Mouse (Mus musculus) cerebellum, adult (tissue): ENCODE measurements around the gene Capn5.

Experiments used
- ATAC-seq: cut with Nextera tagmentation; 2 replicates; pipeline ENCODE4 v1.9.2; 2017; ENCODE audit warnings: mild to moderate bottlenecking, moderate library complexity, mixed read lengths; ENCODE audit not compliant: insufficient number of reproducible peaks, low FRiP score, low TSS enrichment

The Capn5 gene

GRCm38 (mm10) chr7:98150525-98150924 lies 27.5 kb downstream of the Capn5 start:
- no peak for ATAC-seq

DNA sequence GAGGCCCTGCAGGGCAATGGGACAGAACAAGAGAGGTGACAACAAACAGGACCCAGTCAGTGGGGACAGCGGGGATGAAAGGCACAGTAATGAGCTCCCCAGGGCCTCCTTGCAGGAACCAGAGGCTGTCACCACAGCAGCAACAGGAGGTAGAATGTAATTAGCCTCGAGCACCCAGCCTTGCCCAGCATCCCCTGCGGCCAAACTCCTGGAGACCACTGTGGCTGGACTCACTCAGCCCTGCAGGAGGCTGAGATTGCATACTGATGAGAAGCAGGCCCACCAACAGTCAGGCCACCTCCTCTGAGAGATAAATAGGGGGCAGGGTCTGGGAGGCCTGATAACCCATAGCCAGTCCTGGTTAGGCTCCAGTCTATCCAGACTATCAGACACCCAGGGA lies 28.3 kb downstream of the Capn5 start:
- ATAC-seq: no peak

GRCm38 (mm10) chr7:98148721-98149407 lies 29.2 kb downstream of the Capn5 start:
- no peak for ATAC-seq

DNA sequence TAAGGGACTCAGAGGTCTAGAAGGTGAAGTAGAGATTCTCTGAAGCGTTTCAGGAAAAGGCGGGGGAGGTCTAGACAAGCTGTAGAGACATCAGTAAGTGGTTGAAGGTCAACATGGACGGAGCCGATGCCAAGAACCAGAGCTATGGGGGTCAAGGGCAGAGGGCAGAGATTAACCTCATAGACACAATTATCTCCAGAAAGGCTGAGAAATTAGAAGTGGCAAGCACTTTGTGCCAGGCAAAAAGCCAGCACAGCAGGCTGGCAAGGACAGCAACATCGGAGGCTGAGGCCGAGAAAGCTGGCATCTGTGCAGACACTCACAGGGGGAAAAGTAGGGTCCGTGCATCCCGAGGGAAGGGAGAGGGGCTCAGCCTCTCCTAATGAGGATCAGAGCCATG lies 30.3 kb downstream of the Capn5 start:
- ATAC-seq: no peak

GRCm38 (mm10) chr7:98146447-98146845 lies 31.6 kb downstream of the Capn5 start:
- ATAC-seq: no peak

DNA sequence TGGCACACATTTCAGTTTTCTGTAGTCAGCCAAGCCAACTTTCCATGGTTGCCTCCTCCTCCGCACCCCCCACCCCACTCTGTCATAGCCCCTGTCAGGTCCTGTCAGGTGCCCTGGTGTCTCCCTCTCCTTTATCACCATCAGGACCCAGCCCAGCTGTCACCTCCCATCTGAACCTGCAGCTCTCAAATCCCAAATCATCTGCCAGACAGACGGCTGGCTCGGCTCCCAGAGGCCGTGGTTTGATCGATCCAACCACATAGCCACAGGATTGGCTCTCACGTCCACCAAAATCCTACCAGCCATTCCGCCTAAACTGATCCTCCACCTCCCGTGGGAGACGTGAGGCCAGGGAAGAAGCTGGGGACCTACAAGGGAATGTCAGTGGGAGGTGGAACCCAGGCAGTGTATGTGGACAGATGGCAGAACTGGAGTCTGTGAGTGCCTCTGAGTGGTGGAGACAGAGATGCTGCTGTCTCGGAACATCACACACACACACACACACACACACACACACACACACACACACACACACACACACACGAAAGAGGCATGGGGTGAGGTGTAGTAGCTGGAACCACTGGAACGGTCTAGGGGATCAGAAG lies 32.1 kb downstream of the Capn5 start:
- ATAC-seq: no peak

DNA sequence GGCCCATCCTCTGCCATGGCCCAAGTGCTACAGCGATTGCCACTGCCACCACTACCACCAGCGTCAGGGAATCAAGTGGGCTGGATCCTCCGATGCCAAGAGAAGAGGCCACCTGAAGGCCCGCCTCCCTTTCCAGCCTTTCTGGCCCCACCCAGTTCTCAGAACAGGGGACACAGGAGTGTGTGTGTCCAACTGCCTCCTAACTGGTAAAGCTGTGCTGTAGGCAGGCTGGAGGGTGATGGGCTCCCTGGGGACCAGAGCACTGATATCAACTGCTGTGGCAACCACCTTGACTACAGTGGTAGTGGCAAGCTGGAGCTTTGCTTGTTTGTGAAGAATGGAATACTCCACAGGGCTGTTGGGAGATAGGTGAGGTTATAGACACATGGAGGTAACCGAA lies 32.7 kb downstream of the Capn5 start, which contains the start of gene Omp:
Gene Omp (minus strand): TSS at position 101 of the 400 bp plus-strand sequence.
- no peak for ATAC-seq

- ATAC-seq: no peak
Measured at GRCm38 (mm10) chr7:98142648-98143047, 35.4 kb downstream of the Capn5 start.

DNA sequence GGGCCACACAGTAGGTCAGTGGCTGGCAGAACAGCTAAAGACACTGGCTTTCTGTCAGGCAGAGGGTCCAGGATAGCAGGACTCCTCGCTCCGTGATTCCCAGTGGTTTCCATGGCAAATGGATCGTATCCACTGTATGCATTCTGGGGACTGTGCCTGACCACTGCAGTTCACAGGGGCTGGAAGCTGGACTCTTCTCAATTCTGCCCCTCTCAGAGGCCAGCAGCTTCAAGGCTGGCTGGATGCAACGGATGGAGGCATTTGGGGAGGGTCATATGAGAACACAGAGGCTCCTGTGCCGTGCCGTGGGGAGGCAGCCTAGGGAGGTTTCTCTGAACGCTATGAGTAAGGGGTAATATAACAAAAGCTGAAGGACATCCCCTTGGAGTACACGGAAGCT lies 35.8 kb downstream of the Capn5 start:
- no peak for ATAC-seq

GRCm38 (mm10) chr7:98141206-98141605 lies 36.9 kb downstream of the Capn5 start:
- ATAC-seq: no peak

DNA sequence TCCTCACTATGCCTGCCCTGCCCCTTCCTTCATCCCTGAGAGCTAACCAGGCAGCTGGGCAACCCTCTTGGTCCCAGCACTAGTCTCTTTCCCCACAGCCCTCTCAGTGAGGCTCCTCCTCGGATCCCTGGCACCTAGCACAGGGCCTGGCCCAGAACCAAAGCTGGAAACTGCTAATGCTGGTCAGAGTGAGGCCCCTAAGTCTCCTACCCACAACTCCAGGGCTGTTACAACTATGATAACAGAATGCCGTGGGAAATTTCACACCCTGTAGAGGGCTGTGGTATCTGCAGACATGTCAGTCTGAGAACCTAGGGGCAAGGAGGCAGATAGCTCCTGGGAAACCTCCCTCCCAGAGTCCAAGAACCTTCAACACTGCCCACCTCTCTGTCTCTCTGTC lies 37.5 kb downstream of the Capn5 start:
- no peak for ATAC-seq

DNA sequence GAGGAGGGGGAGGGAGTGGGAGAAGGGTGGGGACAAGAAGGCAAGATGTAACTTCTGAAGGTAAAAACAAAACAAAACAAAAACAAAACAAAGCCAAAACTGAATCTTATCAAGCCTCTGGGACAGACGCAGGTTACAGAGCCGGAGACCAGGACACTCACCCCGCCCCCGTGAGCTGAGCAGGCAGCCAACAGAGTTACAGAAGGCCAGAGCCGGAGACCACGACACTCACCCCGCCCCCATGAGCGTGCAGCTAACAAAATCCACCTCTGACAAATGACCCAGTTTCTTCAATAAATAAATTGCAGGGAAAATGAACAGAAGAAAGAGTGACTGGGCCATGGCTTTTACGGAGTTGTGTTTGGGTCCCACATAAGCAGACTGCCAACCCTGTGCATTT lies 38.9 kb downstream of the Capn5 start:
- no peak for ATAC-seq

- ATAC-seq: no peak
Measured at GRCm38 (mm10) chr7:98137995-98138394, 40.1 kb downstream of the Capn5 start.

GRCm38 (mm10) chr7:98137583-98137982 lies 40.5 kb downstream of the Capn5 start:
- ATAC-seq: no peak

DNA sequence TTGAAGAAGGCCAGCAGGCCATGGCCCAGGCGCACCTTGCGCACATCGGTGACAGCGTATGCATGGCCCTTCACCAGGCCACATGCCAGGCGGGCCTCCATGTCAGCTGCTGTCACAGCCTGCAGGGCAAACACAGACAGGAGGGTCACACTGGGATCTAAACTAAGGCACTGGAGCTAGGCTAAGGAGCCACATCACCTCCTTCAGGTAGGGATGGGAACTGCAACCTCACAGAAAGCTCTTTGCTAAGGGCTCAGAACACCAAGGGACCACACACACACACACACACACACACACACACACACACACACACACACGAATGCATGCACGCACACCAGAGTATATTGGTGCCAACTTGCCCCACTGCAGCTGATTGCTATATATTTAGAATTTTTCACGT lies 46.3 kb downstream of the Capn5 start:
- no peak for ATAC-seq

- ATAC-seq: no peak
Measured at GRCm38 (mm10) chr7:98125473-98125872, 52.6 kb downstream of the Capn5 start.

DNA sequence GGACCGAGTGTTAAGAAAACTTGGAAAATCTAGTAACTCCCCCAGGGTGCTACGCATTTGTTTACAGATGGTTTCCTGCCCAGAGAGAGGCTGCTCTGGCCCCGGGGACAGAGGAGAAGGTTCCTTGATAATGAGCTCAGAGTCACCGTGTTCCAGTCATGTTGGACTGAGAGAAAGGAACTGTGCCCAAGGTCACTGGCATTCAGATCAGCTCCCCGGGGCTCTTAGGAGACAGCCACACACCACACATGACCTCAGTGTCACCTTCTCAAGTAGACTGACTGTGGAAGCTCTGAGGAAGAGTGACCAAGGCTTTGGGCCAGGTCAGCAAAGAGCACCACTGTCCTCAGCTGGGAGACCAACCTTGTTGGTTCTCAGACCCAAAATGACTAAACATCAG lies 53.4 kb downstream of the Capn5 start:
- no peak for ATAC-seq

DNA sequence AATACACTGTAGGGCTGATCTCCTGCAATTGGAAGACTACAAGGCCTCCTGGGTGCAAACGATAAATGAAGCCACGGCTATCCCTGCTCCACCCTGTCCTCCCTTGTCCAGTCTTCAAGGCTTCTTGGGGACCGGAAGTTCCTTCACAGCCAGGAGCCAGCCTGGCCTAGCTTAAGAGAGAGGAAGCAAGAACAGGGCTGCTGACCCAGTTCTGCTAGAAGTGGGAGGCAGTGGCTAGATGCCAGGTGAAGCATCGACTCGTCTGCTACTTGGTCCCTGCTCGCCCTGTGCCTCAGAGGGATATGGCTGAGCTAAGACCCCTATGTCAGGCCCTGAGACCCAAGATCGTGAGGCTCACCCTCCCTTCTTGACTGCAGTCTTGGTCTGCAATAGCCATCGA lies 56.4 kb downstream of the Capn5 start:
- no peak for ATAC-seq

DNA sequence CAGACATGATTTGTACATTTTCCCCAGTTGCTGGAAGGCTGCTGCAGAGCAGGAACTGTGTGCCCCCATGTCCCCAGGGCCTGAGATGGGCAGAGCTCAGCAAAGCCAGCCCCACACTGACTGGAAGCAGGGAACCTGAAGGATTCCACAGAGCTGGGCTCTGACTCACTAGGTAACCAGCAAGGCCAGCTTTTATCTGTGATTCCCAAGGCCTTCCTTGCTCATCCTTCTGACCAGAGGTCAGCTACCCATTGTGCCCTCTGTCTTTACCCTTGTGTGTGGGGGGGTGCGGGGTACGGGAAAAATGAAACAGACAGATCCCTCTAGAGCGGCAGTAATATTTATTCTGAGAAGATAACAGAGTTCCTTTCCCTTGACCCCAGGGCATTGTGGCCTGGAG lies 56.8 kb downstream of the Capn5 start:
- no peak for ATAC-seq

DNA sequence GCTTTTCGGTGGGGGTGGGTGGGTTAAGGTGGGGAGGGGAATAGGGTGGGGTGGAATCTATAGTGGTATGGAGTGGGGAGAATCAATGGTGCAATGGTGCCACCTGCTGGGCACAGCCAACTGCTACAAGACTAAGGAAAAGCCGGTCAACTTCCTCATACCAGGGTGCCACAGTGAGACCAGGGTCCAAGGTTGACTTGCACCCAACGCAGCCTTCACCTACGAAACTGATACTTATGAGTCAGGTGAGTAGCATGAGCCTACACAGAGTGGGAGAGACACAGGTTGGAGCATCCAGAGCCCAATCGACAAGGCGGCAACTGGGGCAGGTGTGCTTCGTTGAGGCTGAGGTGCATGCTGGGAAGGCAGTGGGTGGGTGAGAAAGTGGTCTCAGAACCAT lies 57.7 kb downstream of the Capn5 start:
- ATAC-seq: peak; percentile 41

GRCm38 (mm10) chr7:98119961-98120232 lies 58.2 kb downstream of the Capn5 start:
- no peak for ATAC-seq

GRCm38 (mm10) chr7:98119179-98119960 lies 58.7 kb downstream of the Capn5 start, which contains the start of gene Myo7a:
TSS of gene Myo7a (minus strand) at chr7:98119524.
- ATAC-seq: no peak
